Mouse (Mus musculus) heart, embryonic 11.5 days (tissue): ENCODE measurements around the gene Nav2. TPM values are rescaled to one million over a fixed set of nuclear protein-coding genes. Genes with fewer than 3 reads are reported as not detected.

Experiments used
- ATAC-seq: fragments of 200-750 bp; cut with Nextera tagmentation; replicated peaks from 2 replicates; pipeline ENCODE4 v1.8.0; 2017; ENCODE audit warnings: moderate library complexity; ENCODE audit not compliant: insufficient number of reproducible peaks, low FRiP score, low TSS enrichment
- H3K27ac ChIP-seq: fragments of 300-500 bp; sonication (generic); 2 replicates; pipeline ENCODE4 v1.5.1; 2014; ENCODE audit warnings: mild to moderate bottlenecking, low read depth, low read length
- H3K27me3 ChIP-seq: fragments of 300-500 bp; sonication (generic); 2 replicates; pipeline ENCODE4 v1.6.1; 2014; ENCODE audit warnings: mild to moderate bottlenecking, low read length, mixed read lengths; ENCODE audit not compliant: control insufficient read depth, insufficient read depth
- H3K36me3 ChIP-seq: fragments of 300-500 bp; sonication (generic); 2 replicates; pipeline ENCODE4 v1.6.1; 2014; ENCODE audit warnings: mild to moderate bottlenecking, low read length, moderate library complexity, mixed read lengths; ENCODE audit not compliant: control insufficient read depth, insufficient read depth
- H3K4me1 ChIP-seq: fragments of 300-500 bp; sonication (generic); 2 replicates; pipeline ENCODE4 v1.6.1; 2014; ENCODE audit warnings: low read length; ENCODE audit not compliant: control insufficient read depth, insufficient read depth
- H3K4me2 ChIP-seq: fragments of 300-500 bp; sonication (generic); 2 replicates; pipeline ENCODE4 v1.6.1; 2014; ENCODE audit warnings: mild to moderate bottlenecking, moderate library complexity
- H3K4me3 ChIP-seq: fragments of 300-500 bp; sonication (generic); 2 replicates; pipeline ENCODE4 v1.5.1; 2014; ENCODE audit warnings: low read depth, low read length
- H3K9ac ChIP-seq: fragments of 300-500 bp; sonication (generic); 2 replicates; pipeline ENCODE4 v1.6.1; 2014; ENCODE audit warnings: mild to moderate bottlenecking, low read depth, low read length, moderate library complexity
- H3K9me3 ChIP-seq: fragments of 300-500 bp; sonication (generic); replicated peaks from 2 replicates; pipeline ENCODE4 v1.6.1; 2016; ENCODE audit warnings: low read length; ENCODE audit not compliant: control insufficient read depth
- WGBS: fragments of 180-500 bp; shearing (Covaris S2); extraction: QIAGEN DNeasy Blood & Tissue Kit; methylation state at CpG from one replicate; pipeline ENCODE4 v1.1.7; 2014; ENCODE audit not compliant: insufficient replicate concordance; 5-methylcytosine and 5-hydroxymethylcytosine counted together
- polyA plus RNA-seq: library from polyadenylated mRNA; unstranded; fragments of >200 nt; fragmentation: Nextera tagmentation; extraction: Ambion mirVana; gene quantifications from 2 replicates; pipeline ENCODE4 v1.2.1, GENCODE M21; 2014

The Nav2 gene
- polyA plus RNA-seq, 1 experiment from 2014 or later, result 32.2 TPM

GRCm38 (mm10) chr7:49442174-49442573 is 533.7 kb downstream of the Nav2 start:
- ATAC-seq, result no peak
- Histone ChIP-seq H3K4me2 (no peak overlapping the region), H3K36me3 (no peaks in the 10 kb centered on the region), H3K27ac (no peak overlapping the region), H3K27me3 (no peaks in the 10 kb centered on the region), H3K9ac (no peak overlapping the region), H3K4me1 (peaks cover 16% of the 10 kb centered on the region), H3K9me3 (no peaks in the 10 kb centered on the region), H3K4me3 (no peak overlapping the region)
- 63% methylated on average over 8 of the region's 8 CpGs for WGBS

GRCm38 (mm10) chr7:49448580-49448979 is 540.1 kb downstream of the Nav2 start:
- 68% methylated on average over 3 of the region's 3 CpGs for WGBS

GRCm38 (mm10) chr7:49450261-49451141 is 542.0 kb downstream of the Nav2 start:
- Histone ChIP-seq H3K9ac (peak overlapping the region; percentile 19), H3K4me3 (peak overlapping the region; percentile 25), H3K4me1 (peaks cover 16% of the 10 kb centered on the region), H3K9me3 (no peaks in the 10 kb centered on the region), H3K27me3 (no peaks in the 10 kb centered on the region; the same call in none of the 2 replicates), H3K4me2 (peak overlapping the region; percentile 59), H3K27ac (peak overlapping the region; percentile 13; the same call in 1 of the 2 replicates), H3K36me3 (no peaks in the 10 kb centered on the region)
- 11% methylated on average over 22 of the region's 22 CpGs for WGBS
- ATAC-seq, result no peak

More at GRCm38 (mm10) chr7:49448580-49448979, 540.1 kb downstream of the Nav2 start:
- Histone ChIP-seq H3K4me1 (peaks cover 16% of the 10 kb centered on the region), H3K4me3 (no peak overlapping the region), H3K4me2 (no peak overlapping the region), H3K9ac (no peak overlapping the region), H3K27ac (no peak overlapping the region), H3K9me3 (no peaks in the 10 kb centered on the region), H3K36me3 (no peaks in the 10 kb centered on the region), H3K27me3 (no peaks in the 10 kb centered on the region; the same call in none of the 2 replicates)
- no peak for ATAC-seq

- 75% methylated on average over 10 of the region's 10 CpGs for WGBS
- H3K9ac ChIP-seq, result no peak overlapping the region
- peaks cover 16% of the 10 kb centered on the region for H3K4me1 ChIP-seq
- H3K27ac ChIP-seq, result no peak overlapping the region
- peak overlapping the region; percentile 59; the same call in 1 of the 2 replicates for H3K4me2 ChIP-seq
- ATAC-seq, result no peak
- H3K9me3 ChIP-seq, result no peaks in the 10 kb centered on the region
- H3K27me3 ChIP-seq, result no peaks in the 10 kb centered on the region; the same call in none of the 2 replicates
- no peaks in the 10 kb centered on the region for H3K36me3 ChIP-seq
- H3K4me3 ChIP-seq, result no peak overlapping the region
Measured at GRCm38 (mm10) chr7:49451240-49451639, 542.7 kb downstream of the Nav2 start.

- Histone ChIP-seq H3K4me3 (no peak overlapping the region), H3K4me2 (no peak overlapping the region), H3K27me3 (no peaks in the 10 kb centered on the region; the same call in none of the 2 replicates), H3K9me3 (no peaks in the 10 kb centered on the region), H3K4me1 (peaks cover 16% of the 10 kb centered on the region), H3K36me3 (no peaks in the 10 kb centered on the region), H3K9ac (no peak overlapping the region), H3K27ac (no peak overlapping the region)
- ATAC-seq, result no peak
- WGBS, result 42% methylated on average over 11 of the region's 11 CpGs
Measured at GRCm38 (mm10) chr7:49452274-49452673, 543.8 kb downstream of the Nav2 start.

- no peak for ATAC-seq
- Histone ChIP-seq H3K4me2 (no peak overlapping the region), H3K27ac (no peak overlapping the region), H3K9me3 (no peaks in the 10 kb centered on the region), H3K4me3 (no peak overlapping the region), H3K4me1 (peaks cover 8% of the 10 kb centered on the region), H3K9ac (no peak overlapping the region), H3K27me3 (no peaks in the 10 kb centered on the region; the same call in none of the 2 replicates), H3K36me3 (no peaks in the 10 kb centered on the region; the same call in 1 of the 2 replicates)
- WGBS, result 77% methylated on average over 5 of the region's 5 CpGs
Measured at GRCm38 (mm10) chr7:49454601-49455000, 546.1 kb downstream of the Nav2 start.

GRCm38 (mm10) chr7:49456148-49456547 is 547.6 kb downstream of the Nav2 start:
- WGBS, result 46% methylated on average over 2 of the region's 2 CpGs
- Histone ChIP-seq H3K9ac (no peak overlapping the region), H3K36me3 (no peaks in the 10 kb centered on the region; the same call in 1 of the 2 replicates), H3K4me1 (peaks cover 3% of the 10 kb centered on the region; the same call in 1 of the 2 replicates), H3K9me3 (no peaks in the 10 kb centered on the region), H3K27ac (no peak overlapping the region), H3K4me2 (no peak overlapping the region), H3K27me3 (no peaks in the 10 kb centered on the region; the same call in none of the 2 replicates), H3K4me3 (no peak overlapping the region)
- ATAC-seq, result no peak

GRCm38 (mm10) chr7:49457398-49457797 is 548.9 kb downstream of the Nav2 start:
- peaks cover 3% of the 10 kb centered on the region; the same call in 1 of the 2 replicates for H3K4me1 ChIP-seq
- H3K36me3 ChIP-seq, result no peaks in the 10 kb centered on the region; the same call in 1 of the 2 replicates
- no peak overlapping the region for H3K4me3 ChIP-seq
- H3K9ac ChIP-seq, result no peak overlapping the region
- no peak overlapping the region for H3K27ac ChIP-seq
- H3K4me2 ChIP-seq, result no peak overlapping the region
- 52% methylated on average over 10 of the region's 10 CpGs for WGBS
- ATAC-seq, result no peak
- H3K9me3 ChIP-seq, result no peaks in the 10 kb centered on the region
- H3K27me3 ChIP-seq, result no peaks in the 10 kb centered on the region; the same call in 1 of the 2 replicates
